Comparison of ENCODE assay signal across 9 mouse cellular contexts in genomic region chr6:83421866-83422649, GRCm38 (mm10). TPM values are rescaled to one million over a fixed set of nuclear protein-coding genes. Genes with fewer than 3 reads are reported as not detected.
DNase-seq lines count a peak whose midpoint lies in the region; ATAC-seq lines count a peak whose summit lies in the region.
"Had no signal": no experiment of that assay in that cellular context is flagged by ENCODE, and none has a peak within 500 bp of the region (broad histone marks: within the 10 kb centered on the region; RNA-seq: fewer than 3 reads in every experiment).

No protein-coding gene starts in this region.

- H3K27ac ChIP-seq in midbrain, embryonic 16.5 days (ENCODE audit: low read length): no peak overlapping the region
- no peak overlapping the region for H3K27ac ChIP-seq in midbrain, embryonic 14.5 days (replicated peaks; ENCODE audit: low read depth, low read length)
- H3K27ac ChIP-seq in embryonic facial prominence, embryonic 14.5 days (replicated peaks; ENCODE audit: low read depth, low read length): no peak overlapping the region; the same call in 1 of the 2 replicates
- H3K27ac ChIP-seq in kidney, embryonic 15.5 days: peak overlapping the region; percentile 61
- H3K27ac ChIP-seq in neural tube, embryonic 13.5 days (replicated peaks): peak overlapping the region; percentile 52
- H3K27ac ChIP-seq: limb, embryonic 12.5 days had no signal

- no peak for DNase-seq in midbrain, embryonic 14.5 days
- DNase-seq in embryonic facial prominence, embryonic 14.5 days (ENCODE audit: low spot score): no peak
- no peak for DNase-seq in layer of hippocampus, postnatal 36 days
- no peak for DNase-seq in cerebellum, adult 11 months
- DNase-seq in right cerebral cortex, postnatal 4 days: no peak

- peaks cover 50% of the 10 kb centered on the region for H3K4me1 ChIP-seq in midbrain, embryonic 16.5 days (ENCODE audit: control insufficient read depth, insufficient read depth, low read length)
- peaks cover 59% of the 10 kb centered on the region for H3K4me1 ChIP-seq in midbrain, embryonic 14.5 days (ENCODE audit: control insufficient read depth, insufficient read depth, low read length)
- H3K4me1 ChIP-seq in embryonic facial prominence, embryonic 14.5 days (ENCODE audit: control insufficient read depth, insufficient read depth, low read length): peaks cover 26% of the 10 kb centered on the region
- H3K4me1 ChIP-seq in kidney, embryonic 15.5 days: peaks cover 58% of the 10 kb centered on the region
- H3K4me1 ChIP-seq in neural tube, embryonic 13.5 days (replicated peaks): peaks cover 93% of the 10 kb centered on the region

- ATAC-seq in midbrain, embryonic 16.5 days: peak; percentile 16; the same call in 1 of the 2 replicates
- no peak for ATAC-seq in midbrain, embryonic 14.5 days (ENCODE audit: low FRiP score, low TSS enrichment)
- 0 out of 2 replicates have a peak, but pooled peaks have one; percentile 10 for ATAC-seq in embryonic facial prominence, embryonic 14.5 days (ENCODE audit: low read depth)
- peak; percentile 74; the same call in 1 of the 2 replicates for ATAC-seq in kidney, embryonic 15.5 days (replicated peaks; ENCODE audit: low FRiP score)
- no peak for ATAC-seq in neural tube, embryonic 13.5 days (ENCODE audit: low read depth)

- no peak overlapping the region for H3K4me3 ChIP-seq in midbrain, embryonic 16.5 days (ENCODE audit: low read depth, low read length)
- H3K4me3 ChIP-seq in midbrain, embryonic 14.5 days (replicated peaks; ENCODE audit: low read depth, low read length): no peak overlapping the region
- H3K4me3 ChIP-seq in embryonic facial prominence, embryonic 14.5 days (ENCODE audit: low read depth, low read length): no peak overlapping the region
- no peak overlapping the region for H3K4me3 ChIP-seq in kidney, embryonic 15.5 days (replicated peaks)
- H3K4me3 ChIP-seq in neural tube, embryonic 13.5 days: no peak overlapping the region
- H3K4me3 ChIP-seq: limb, embryonic 12.5 days had no signal

- no peaks in the 10 kb centered on the region for H3K9me3 ChIP-seq in midbrain, embryonic 16.5 days (replicated peaks; ENCODE audit: control insufficient read depth, low read length, poor library complexity, severe bottlenecking)
- no peaks in the 10 kb centered on the region for H3K9me3 ChIP-seq in midbrain, embryonic 14.5 days (ENCODE audit: control insufficient read depth, low read length)
- no peaks in the 10 kb centered on the region for H3K9me3 ChIP-seq in embryonic facial prominence, embryonic 14.5 days (ENCODE audit: control insufficient read depth, low read length)
- H3K9me3 ChIP-seq in kidney, embryonic 15.5 days (replicated peaks): no peaks in the 10 kb centered on the region
- no peaks in the 10 kb centered on the region for H3K9me3 ChIP-seq in neural tube, embryonic 13.5 days
- H3K9me3 ChIP-seq: limb, embryonic 12.5 days had no signal

- H3K4me2 ChIP-seq in midbrain, embryonic 16.5 days (ENCODE audit: low read length): no peak overlapping the region
- H3K4me2 ChIP-seq in midbrain, embryonic 14.5 days (ENCODE audit: low read length): no peak overlapping the region
- H3K4me2 ChIP-seq in embryonic facial prominence, embryonic 14.5 days (ENCODE audit: low read depth, low read length): no peak overlapping the region
- no peak overlapping the region for H3K4me2 ChIP-seq in kidney, embryonic 15.5 days
- H3K4me2 ChIP-seq in neural tube, embryonic 13.5 days: no peak overlapping the region
- H3K4me2 ChIP-seq: limb, embryonic 12.5 days had no signal

- no peaks in the 10 kb centered on the region for H3K27me3 ChIP-seq in midbrain, embryonic 16.5 days (ENCODE audit: control insufficient read depth, insufficient read depth, low read depth, low read length)
- no peaks in the 10 kb centered on the region for H3K27me3 ChIP-seq in midbrain, embryonic 14.5 days (ENCODE audit: control insufficient read depth, insufficient read depth, low read length)
- H3K27me3 ChIP-seq in embryonic facial prominence, embryonic 14.5 days (replicated peaks; ENCODE audit: control insufficient read depth, insufficient read depth, low read length): no peaks in the 10 kb centered on the region
- H3K27me3 ChIP-seq in kidney, embryonic 15.5 days: no peaks in the 10 kb centered on the region
- no peaks in the 10 kb centered on the region for H3K27me3 ChIP-seq in neural tube, embryonic 13.5 days
- H3K27me3 ChIP-seq: limb, embryonic 12.5 days had no signal

- H3K9ac ChIP-seq in midbrain, embryonic 16.5 days (ENCODE audit: low read depth, low read length): no peak overlapping the region
- no peak overlapping the region for H3K9ac ChIP-seq in midbrain, embryonic 14.5 days (replicated peaks; ENCODE audit: low read length)
- H3K9ac ChIP-seq in embryonic facial prominence, embryonic 14.5 days (ENCODE audit: low read depth, low read length): 0 out of 2 replicates have a peak overlapping the region, but pooled peaks have one; percentile 3
- H3K9ac ChIP-seq in kidney, embryonic 15.5 days: no peak overlapping the region
- H3K9ac ChIP-seq in neural tube, embryonic 13.5 days: 0 out of 2 replicates have a peak overlapping the region, but pooled peaks have one; percentile 35
- H3K9ac ChIP-seq: limb, embryonic 12.5 days had no signal

- 16% methylated on average over 11 of the region's 11 CpGs for WGBS in midbrain, embryonic 16.5 days
- WGBS in midbrain, embryonic 14.5 days: 21% methylated on average over 11 of the region's 11 CpGs
- WGBS in embryonic facial prominence, embryonic 14.5 days: 32% methylated on average over 11 of the region's 11 CpGs
- 24% methylated on average over 11 of the region's 11 CpGs for WGBS in kidney, embryonic 15.5 days
- WGBS in neural tube, embryonic 13.5 days: 12% methylated on average over 11 of the region's 11 CpGs

- 0 out of 2 replicates have a peak, but pooled peaks cover 3% of the 10 kb centered on the region for H3K36me3 ChIP-seq in midbrain, embryonic 16.5 days (ENCODE audit: control insufficient read depth, insufficient read depth, low read length)
- peaks cover 13% of the 10 kb centered on the region for H3K36me3 ChIP-seq in midbrain, embryonic 14.5 days (ENCODE audit: control insufficient read depth, insufficient read depth, low read length)
- H3K36me3 ChIP-seq in embryonic facial prominence, embryonic 14.5 days (ENCODE audit: control insufficient read depth, insufficient read depth, low read length): peaks cover 13% of the 10 kb centered on the region
- H3K36me3 ChIP-seq in kidney, embryonic 15.5 days: peaks cover 43% of the 10 kb centered on the region
- 0 out of 2 replicates have a peak, but pooled peaks cover 1% of the 10 kb centered on the region for H3K36me3 ChIP-seq in neural tube, embryonic 13.5 days

RNA-seq across cellular contexts. Expression of gene Tet3, which starts 36.8 kb away (rescaled TPM):
- polyA plus RNA-seq in midbrain, embryonic 16.5 days (2015; fragmentation: Nextera tagmentation; extraction: Ambion mirVana): 51.9 and 53.2 TPM in 2 replicates
- 50.0 and 56.0 TPM in 2 replicates for polyA plus RNA-seq in midbrain, embryonic 14.5 days (2014; fragmentation: Nextera tagmentation; extraction: Ambion mirVana)
- polyA plus RNA-seq in embryonic facial prominence, embryonic 14.5 days (2014; fragmentation: Nextera tagmentation; extraction: Ambion mirVana): 32.4 and 37.3 TPM in 2 replicates
- 51.0 and 51.4 TPM in 2 replicates for polyA plus RNA-seq in kidney, embryonic 15.5 days (2015; fragmentation: Nextera tagmentation; extraction: Ambion mirVana)
- 79.0 and 79.2 TPM in 2 replicates for polyA plus RNA-seq in neural tube, embryonic 13.5 days (2015; fragmentation: Nextera tagmentation; extraction: Ambion mirVana)
- 10 to 100 TPM; 58.9 to 67.8 TPM for total RNA-seq in layer of hippocampus, postnatal 36 days (2021)

Comparison
In these comparisons a context has a peak if more than half of its experiments do, and no peak if none do; other contexts are left out.
1. ATAC-seq: peak in midbrain, embryonic 16.5 days (single experiment), embryonic facial prominence, embryonic 14.5 days (single experiment) and kidney, embryonic 15.5 days (single experiment); none in midbrain, embryonic 14.5 days (single experiment) and neural tube, embryonic 13.5 days (single experiment).
2. H3K27ac ChIP-seq: peak in kidney, embryonic 15.5 days (single experiment) and neural tube, embryonic 13.5 days (single experiment); none in midbrain, embryonic 16.5 days (single experiment), midbrain, embryonic 14.5 days (single experiment) and embryonic facial prominence, embryonic 14.5 days (single experiment).
3. H3K9ac ChIP-seq: peak in embryonic facial prominence, embryonic 14.5 days (single experiment) and neural tube, embryonic 13.5 days (single experiment); none in midbrain, embryonic 16.5 days (single experiment), midbrain, embryonic 14.5 days (single experiment) and kidney, embryonic 15.5 days (single experiment).